Mouse (Mus musculus) midbrain, embryonic 14.5 days (tissue): ENCODE data around the gene Gm10718. TPM values are rescaled to one million over a fixed set of nuclear protein-coding genes. Genes with fewer than 3 reads are reported as not detected.
"Not testable (repeated sequence)": the region's sequence is repeated elsewhere in the genome, so short reads cannot be mapped to it uniquely, and the experiment has no call there.

Experiments used
- ATAC-seq: fragments of 200-750 bp; cut with Nextera tagmentation; 2 replicates; pipeline ENCODE4 v1.8.0; 2017; ENCODE audit warnings: moderate number of reproducible peaks, moderate library complexity; ENCODE audit not compliant: low FRiP score, low TSS enrichment
- DNase-seq: peaks from one replicate; pipeline ENCODE4 v3.0.0-alpha.2; 2015
- H3K27ac ChIP-seq: fragments of 300-500 bp; sonication (generic); replicated peaks from 2 replicates; pipeline ENCODE4 v1.5.1; 2014; ENCODE audit warnings: mild to moderate bottlenecking, low read depth, low read length, moderate library complexity
- H3K27me3 ChIP-seq: fragments of 300-500 bp; sonication (generic); 2 replicates; pipeline ENCODE4 v1.6.1; 2014; ENCODE audit warnings: low read length, control low read depth, mixed read lengths; ENCODE audit not compliant: control insufficient read depth, insufficient read depth
- H3K36me3 ChIP-seq: fragments of 300-500 bp; sonication (generic); 2 replicates; pipeline ENCODE4 v1.6.1; 2014; ENCODE audit warnings: low read length, control low read depth; ENCODE audit not compliant: control insufficient read depth, insufficient read depth
- H3K4me1 ChIP-seq: fragments of 300-500 bp; sonication (generic); 2 replicates; pipeline ENCODE4 v1.6.1; 2014; ENCODE audit warnings: mild to moderate bottlenecking, antibody characterized with exemption, low read length, control low read depth; ENCODE audit not compliant: control insufficient read depth, insufficient read depth
- H3K4me2 ChIP-seq: fragments of 300-500 bp; sonication (generic); 2 replicates; pipeline ENCODE4 v1.6.1; 2014; ENCODE audit warnings: mild to moderate bottlenecking, low read length, moderate library complexity
- H3K4me3 ChIP-seq: fragments of 300-500 bp; sonication (generic); replicated peaks from 2 replicates; pipeline ENCODE4 v1.5.1; 2014; ENCODE audit warnings: low read depth, low read length
- H3K9ac ChIP-seq: fragments of 300-500 bp; sonication (generic); replicated peaks from 2 replicates; pipeline ENCODE4 v1.6.1; 2014; ENCODE audit warnings: mild to moderate bottlenecking, low read length, moderate library complexity
- H3K9me3 ChIP-seq: fragments of 300-500 bp; sonication (generic); 2 replicates; pipeline ENCODE4 v1.6.1; 2016; ENCODE audit warnings: low read length, control low read depth, mixed read lengths; ENCODE audit not compliant: control insufficient read depth
- WGBS: fragments of 180-500 bp; shearing (Covaris S2); extraction: QIAGEN DNeasy Blood & Tissue Kit; methylation state at CpG from one replicate; pipeline ENCODE4 v1.1.7; 2014; 5-methylcytosine and 5-hydroxymethylcytosine counted together
- polyA plus RNA-seq: library from polyadenylated mRNA; unstranded; fragments of >200 nt; fragmentation: Nextera tagmentation; extraction: Ambion mirVana; gene quantifications from 2 replicates; pipeline ENCODE4 v1.2.1, GENCODE M21; 2014

Gene Gm10718
- 1.5 and 1.8 TPM in 2 replicates for polyA plus RNA-seq

DNA sequence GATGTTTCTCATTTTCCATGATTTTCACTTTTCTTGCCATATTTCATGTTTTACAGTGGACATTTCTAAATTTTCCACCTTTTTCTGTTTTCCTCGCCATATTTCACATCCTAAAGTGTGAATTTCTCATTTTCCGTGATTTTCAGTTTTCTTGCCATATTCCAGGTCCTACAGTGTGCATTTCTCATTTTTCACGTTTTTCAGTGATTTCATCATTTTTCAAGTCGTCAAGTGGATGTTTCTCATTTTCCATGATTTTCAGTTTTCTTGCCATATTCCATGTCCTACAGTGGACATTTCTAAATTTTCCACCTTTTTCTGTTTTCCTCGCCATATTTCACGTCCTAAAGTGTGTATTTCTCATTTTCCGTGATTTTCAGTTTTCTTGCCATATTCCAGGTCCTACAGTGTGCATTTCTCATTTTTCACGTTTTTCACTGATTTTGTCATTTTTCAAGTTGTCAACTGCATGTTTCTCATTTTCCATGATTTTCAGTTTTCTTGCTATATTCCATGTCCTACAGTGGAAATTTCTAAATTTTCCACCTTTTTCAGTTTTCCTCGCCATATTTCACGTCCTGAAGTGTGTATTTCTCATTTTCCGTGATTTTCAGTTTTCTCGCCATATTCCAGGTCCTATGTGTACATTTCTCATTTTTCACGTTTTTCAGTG lies at the start of gene Gm10718:
TSS of gene Gm10718 (plus strand) at position 236 of the 673 bp plus-strand sequence.
- H3K4me3 ChIP-seq, ATAC-seq, DNase-seq, H3K4me1 ChIP-seq, H3K27me3 ChIP-seq, H3K36me3 ChIP-seq, H3K9ac ChIP-seq, H3K4me2 ChIP-seq, H3K27ac ChIP-seq, H3K9me3 ChIP-seq: not testable (repeated sequence)
- WGBS: 74% methylated on average over 9 of the region's 13 CpGs

DNA sequence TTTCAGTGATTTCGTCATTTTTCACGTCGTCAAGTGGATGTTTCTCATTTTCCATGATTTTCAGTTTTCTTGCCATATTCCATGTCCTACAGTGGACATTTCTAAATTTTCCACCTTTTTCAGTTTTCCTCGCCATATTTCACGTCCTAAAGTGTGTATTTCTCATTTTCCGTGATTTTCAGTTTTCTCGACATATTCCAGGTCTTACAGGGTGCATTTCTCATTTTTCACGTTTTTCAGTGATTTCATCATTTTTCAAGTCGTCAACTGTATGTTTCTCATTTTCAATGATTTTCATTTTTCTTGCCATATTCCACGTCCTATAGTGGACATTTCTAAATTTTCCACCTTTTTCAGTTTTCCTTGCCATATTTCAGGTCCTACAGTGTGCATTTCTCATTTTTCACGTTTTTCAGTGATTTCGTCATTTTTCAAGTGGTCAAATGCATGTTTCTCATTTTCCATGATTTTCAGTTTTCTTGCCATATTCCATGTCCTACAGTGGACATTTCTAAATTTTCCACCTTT lies 22.8 kb upstream of the Gm10718 start, which contains the start of gene Gm10722:
TSS of gene Gm10722 (plus strand) at position 478 of the 528 bp plus-strand sequence.
- not testable (repeated sequence) for H3K9ac ChIP-seq, H3K4me3 ChIP-seq, H3K27ac ChIP-seq, H3K27me3 ChIP-seq, H3K9me3 ChIP-seq, H3K4me2 ChIP-seq, H3K4me1 ChIP-seq, H3K36me3 ChIP-seq, ATAC-seq
- 69% methylated on average over 12 of the region's 12 CpGs for WGBS
- peak; percentile 19 for DNase-seq

DNA sequence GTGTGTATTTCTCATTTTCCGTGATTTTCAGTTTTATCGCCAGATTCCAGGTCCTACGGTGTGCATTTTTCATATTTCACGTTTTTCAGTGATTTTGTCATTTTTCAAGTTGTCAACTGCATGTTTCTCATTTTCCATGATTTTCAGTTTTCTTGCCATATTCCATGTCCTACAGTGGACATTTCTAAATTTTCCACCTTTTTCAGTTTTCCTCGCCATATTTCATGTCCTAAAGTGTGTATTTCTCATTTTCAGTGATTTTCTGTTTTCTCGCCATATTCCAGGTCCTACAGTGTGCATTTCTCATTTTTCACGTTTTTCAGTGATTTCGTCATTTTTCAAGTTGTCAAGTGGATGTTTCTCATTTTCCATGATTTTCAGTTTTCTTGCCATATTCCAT lies 22.3 kb upstream of the Gm10718 start:
- DNase-seq, H3K4me2 ChIP-seq, H3K27ac ChIP-seq, H3K9me3 ChIP-seq, H3K27me3 ChIP-seq, H3K4me3 ChIP-seq, H3K9ac ChIP-seq, H3K36me3 ChIP-seq, H3K4me1 ChIP-seq, ATAC-seq: not testable (repeated sequence)
- 65% methylated on average over 8 of the region's 8 CpGs for WGBS

DNA sequence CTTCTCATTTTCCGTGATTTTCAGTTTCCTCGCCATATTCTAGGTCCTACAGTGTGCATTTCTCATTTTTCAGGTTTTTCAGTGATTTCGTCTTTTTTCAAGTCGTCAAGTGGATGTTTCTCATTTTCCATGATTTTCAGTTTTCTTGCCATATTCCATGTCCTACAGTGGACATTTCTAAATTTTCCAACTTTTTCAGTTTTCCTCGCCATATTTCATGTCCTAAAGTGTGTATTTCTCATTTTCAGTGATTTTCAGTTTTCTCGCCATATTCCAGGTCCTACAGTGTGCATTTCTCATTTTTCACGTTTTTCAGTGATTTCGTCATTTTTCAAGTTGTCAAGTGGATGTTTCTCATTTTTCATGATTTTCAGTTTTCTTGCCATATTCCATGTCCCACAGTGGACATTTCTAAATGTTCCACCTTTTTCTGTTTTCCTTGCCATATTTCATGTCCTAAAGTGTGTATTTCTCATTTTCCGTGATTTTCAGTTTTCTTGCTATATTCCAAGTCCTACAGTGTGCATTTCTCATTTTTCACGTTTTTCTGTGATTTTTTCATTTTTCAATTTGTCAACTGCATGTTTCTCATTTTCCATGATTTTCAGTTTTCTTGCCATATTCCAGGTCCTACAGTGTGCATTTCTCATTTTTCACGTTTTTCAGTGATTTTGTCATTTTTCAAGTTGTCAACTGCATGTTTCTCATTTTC lies 21.2 kb upstream of the Gm10718 start:
- DNase-seq (peak; percentile 37), ATAC-seq (peak; percentile 88)
- WGBS: 58% methylated on average over 8 of the region's 11 CpGs
- H3K36me3 ChIP-seq, H3K9me3 ChIP-seq, H3K4me3 ChIP-seq, H3K9ac ChIP-seq, H3K4me1 ChIP-seq, H3K27me3 ChIP-seq, H3K4me2 ChIP-seq, H3K27ac ChIP-seq: not testable (repeated sequence)

DNA sequence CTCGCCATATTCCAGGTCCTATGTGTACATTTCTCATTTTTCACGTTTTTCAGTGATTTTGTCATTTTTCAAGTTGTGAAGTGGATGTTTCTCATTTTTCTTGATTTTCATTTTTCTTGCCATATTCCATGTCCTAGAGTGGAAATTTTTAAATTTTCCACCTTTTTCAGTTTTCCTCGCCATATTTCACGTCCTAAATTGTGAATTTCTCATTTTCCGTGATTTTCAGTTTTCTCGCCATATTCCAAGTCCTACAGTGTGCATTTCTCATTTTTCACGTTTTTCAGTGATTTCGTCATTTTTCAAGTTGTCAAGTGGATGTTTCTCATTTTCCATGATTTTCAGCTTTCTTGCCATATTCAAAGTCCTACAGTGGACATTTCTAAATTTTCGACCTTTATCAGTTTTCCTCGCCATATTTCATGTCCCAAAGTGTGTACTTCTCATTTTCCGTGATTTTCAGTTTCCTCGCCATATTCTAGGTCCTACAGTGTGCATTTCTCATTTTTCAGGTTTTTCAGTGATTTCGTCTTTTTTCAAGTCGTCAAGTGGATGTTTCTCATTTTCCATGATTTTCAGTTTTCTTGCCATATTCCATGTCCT lies 20.5 kb upstream of the Gm10718 start, which contains the start of gene Gm11168:
TSS of gene Gm11168 (plus strand) at position 553 of the 603 bp plus-strand sequence.
- 77% methylated on average over 6 of the region's 14 CpGs for WGBS
- not testable (repeated sequence) for ATAC-seq, H3K4me1 ChIP-seq, H3K27me3 ChIP-seq, H3K36me3 ChIP-seq, DNase-seq, H3K9me3 ChIP-seq, H3K4me3 ChIP-seq, H3K27ac ChIP-seq, H3K4me2 ChIP-seq, H3K9ac ChIP-seq

DNA sequence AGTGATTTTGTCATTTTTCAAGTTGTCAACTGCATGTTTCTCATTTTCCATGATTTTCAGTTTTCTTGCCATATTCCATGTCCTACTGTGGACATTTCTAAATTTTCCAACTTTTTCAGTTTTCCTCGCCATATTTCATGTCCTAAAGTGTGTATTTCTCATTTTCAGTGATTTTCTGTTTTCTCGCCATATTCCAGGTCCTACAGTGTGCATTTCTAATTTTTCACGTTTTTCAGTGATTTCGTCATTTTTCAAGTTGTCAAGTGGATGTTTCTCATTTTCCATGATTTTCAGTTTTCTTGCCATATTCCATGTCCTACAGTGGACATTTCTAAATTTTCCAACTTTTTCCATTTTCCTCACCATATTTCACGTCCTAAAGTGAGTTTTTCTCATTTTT lies 17.2 kb upstream of the Gm10718 start:
- ATAC-seq: 0 out of 2 replicates have a peak, but pooled peaks have one; percentile 2
- not testable (repeated sequence) for H3K9me3 ChIP-seq, H3K36me3 ChIP-seq, H3K4me3 ChIP-seq, DNase-seq, H3K27me3 ChIP-seq, H3K4me2 ChIP-seq, H3K4me1 ChIP-seq, H3K9ac ChIP-seq, H3K27ac ChIP-seq
- 88% methylated on average over 1 of the region's 5 CpGs for WGBS

DNA sequence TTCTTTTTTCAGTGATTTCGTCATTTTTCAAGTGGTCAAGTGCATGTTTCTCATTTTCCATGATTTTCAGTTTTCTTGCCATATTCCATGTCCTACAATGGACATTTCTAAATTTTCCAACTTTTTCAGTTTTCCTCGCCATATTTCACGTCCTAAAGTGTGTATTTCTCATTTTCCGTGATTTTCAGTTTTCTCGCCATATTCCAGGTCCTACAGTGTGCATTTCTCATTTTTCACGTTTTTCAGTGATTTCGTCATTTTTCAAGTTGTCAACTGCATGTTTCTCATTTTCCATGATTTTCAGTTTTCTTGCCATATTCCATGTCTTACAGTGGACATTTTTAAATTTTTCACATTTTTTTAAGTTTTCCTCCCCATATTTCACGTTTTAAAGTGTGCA lies 16.7 kb upstream of the Gm10718 start:
- WGBS: 70% methylated on average over 7 of the region's 8 CpGs
- H3K4me2 ChIP-seq, H3K36me3 ChIP-seq, H3K4me1 ChIP-seq, H3K9me3 ChIP-seq, H3K27me3 ChIP-seq, DNase-seq, H3K9ac ChIP-seq, H3K4me3 ChIP-seq, H3K27ac ChIP-seq: not testable (repeated sequence)
- ATAC-seq: peak; percentile 76

DNA sequence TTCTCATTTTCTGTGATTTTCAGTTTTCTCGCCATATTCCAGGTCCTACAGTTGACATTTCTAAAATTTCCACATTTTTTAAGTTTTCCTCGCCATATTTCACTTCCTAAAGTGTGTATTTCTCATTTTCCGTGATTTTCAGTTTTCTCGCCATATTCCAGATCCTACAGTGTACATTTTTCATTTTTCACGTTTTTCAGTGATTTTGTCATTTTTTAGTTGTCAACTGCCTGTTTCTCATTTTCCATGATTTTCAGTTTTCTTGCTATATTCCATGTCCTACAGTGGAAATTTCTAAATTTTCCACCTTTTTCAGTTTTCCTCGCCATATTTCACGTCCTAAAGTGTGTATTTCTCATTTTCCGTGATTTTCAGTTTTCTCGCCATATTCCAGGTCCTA lies 16.1 kb upstream of the Gm10718 start:
- H3K36me3 ChIP-seq, H3K4me2 ChIP-seq, ATAC-seq, H3K27ac ChIP-seq, H3K9me3 ChIP-seq, H3K9ac ChIP-seq, H3K4me3 ChIP-seq, H3K27me3 ChIP-seq, H3K4me1 ChIP-seq: not testable (repeated sequence)
- peak; percentile 0 for DNase-seq
- 80% methylated on average over 7 of the region's 9 CpGs for WGBS
